Mouse (Mus musculus): Measurements from ENCODE around the gene Hmgn1. TPM values are rescaled to one million over a fixed set of nuclear protein-coding genes. Genes with fewer than 3 reads are reported as not detected.
"Not testable (repeated sequence)": the region's sequence is repeated elsewhere in the genome, so short reads cannot be mapped to it uniquely, and the experiment has no call there.

Hmgn1 gene
- polyA plus RNA-seq, 1 experiment, result 309 TPM

DNA sequence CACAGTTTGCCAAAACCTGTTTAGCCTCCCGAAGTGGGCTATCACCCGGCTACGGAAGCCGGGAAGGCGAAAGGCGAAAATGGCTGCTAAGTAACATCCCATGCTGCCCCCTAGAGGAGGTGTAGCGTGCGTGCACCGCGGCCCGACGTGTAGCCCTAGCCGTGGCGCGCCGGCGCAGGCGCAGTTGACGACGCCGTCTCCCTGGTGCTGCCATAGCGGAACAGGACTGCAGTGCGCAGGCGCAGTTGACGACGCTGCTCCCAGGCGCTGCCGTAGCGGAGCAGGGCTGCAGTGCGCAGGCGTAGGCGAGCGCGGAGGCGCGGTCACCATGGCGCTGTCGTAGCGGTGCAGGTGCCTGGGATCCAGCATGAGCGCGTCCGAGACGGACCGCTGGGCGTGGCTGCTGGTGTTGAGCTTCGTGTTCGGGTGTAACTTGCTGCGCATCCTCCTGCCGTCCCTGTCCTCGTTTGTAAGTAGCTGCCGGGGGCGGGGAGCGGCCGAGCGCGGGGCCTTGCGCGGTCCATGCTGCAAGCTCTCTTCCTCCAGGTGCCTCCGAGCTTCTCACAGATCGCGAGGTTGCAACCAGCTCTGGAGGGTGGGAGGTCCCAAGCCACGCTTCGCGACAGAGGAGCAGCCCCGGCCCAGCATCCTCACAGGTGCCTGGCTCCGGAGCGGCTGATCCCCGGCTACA lies 17.7 kb upstream of the Hmgn1 start, which contains the start of gene Wrb:
Gene Wrb (plus strand): TSS at position 298 of the 691 bp plus-strand sequence.
- peak within 1 kb of the TSS; percentile 38 for H3K9ac ChIP-seq (ENCODE audit: low read depth, poor library complexity, severe bottlenecking)
- no peak within 1 kb of the TSS for H3K27ac ChIP-seq (ENCODE audit: insufficient read depth, low read length)
- H3K4me1 ChIP-seq (ENCODE audit: control insufficient read depth, insufficient read depth, low read length), result no peaks in the 10 kb centered on the region
- no peaks in the 10 kb centered on the region for H3K36me3 ChIP-seq (ENCODE audit: control insufficient read depth, insufficient read depth, low read length, poor library complexity, severe bottlenecking)
- H3K9me3 ChIP-seq (replicated peaks; ENCODE audit: control insufficient read depth, insufficient read depth, low read length, poor library complexity, severe bottlenecking), result no peaks in the 10 kb centered on the region
- TF ChIP-seq POLR2A (IDR thresholded peaks at IDR 0.05; ENCODE audit: insufficient read depth, low read length), result peak; percentile 25
- peak; percentile 88 for TF ChIP-seq CTCF (IDR thresholded peaks at IDR 0.05; ENCODE audit: low read depth, low read length)
- peak; percentile 70; the same call in 1 of the 2 replicates for TF ChIP-seq EP300 (IDR thresholded peaks at IDR 0.05; ENCODE audit: insufficient read depth, low read depth, low read length)
- H3K27me3 ChIP-seq (ENCODE audit: control insufficient read depth, insufficient read depth, low read length, poor library complexity, severe bottlenecking), result no peaks in the 10 kb centered on the region
- peak within 1 kb of the TSS; percentile 81 for H3K4me3 ChIP-seq (ENCODE audit: low read depth, low read length)

DNA sequence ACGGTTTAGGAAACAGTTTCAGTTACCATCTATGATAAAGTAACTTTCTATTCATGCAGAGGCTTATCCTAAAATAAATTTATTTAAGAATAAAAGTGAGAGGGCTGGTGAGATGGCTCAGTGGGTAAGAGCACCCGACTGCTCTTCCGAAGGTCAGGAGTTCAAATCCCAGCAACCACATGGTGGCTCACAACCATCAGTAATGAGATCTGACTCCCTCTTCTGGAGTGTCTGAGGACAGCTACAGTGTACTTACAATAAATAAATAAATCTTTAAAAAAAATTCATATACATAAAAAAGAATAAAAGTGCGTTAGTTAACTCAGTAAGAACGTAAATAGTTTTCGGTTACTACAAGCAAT lies 17.2 kb upstream of the Hmgn1 start:
- not testable (repeated sequence) for H3K36me3 ChIP-seq (ENCODE audit: control insufficient read depth, insufficient read depth, low read length, poor library complexity, severe bottlenecking); H3K9me3 ChIP-seq (replicated peaks; ENCODE audit: control insufficient read depth, insufficient read depth, low read length, poor library complexity, severe bottlenecking); H3K27me3 ChIP-seq (ENCODE audit: control insufficient read depth, insufficient read depth, low read length, poor library complexity, severe bottlenecking); H3K4me1 ChIP-seq (ENCODE audit: control insufficient read depth, insufficient read depth, low read length); H3K27ac ChIP-seq (ENCODE audit: insufficient read depth, low read length); H3K4me3 ChIP-seq (ENCODE audit: low read depth, low read length); H3K9ac ChIP-seq (ENCODE audit: low read depth, poor library complexity, severe bottlenecking)

DNA sequence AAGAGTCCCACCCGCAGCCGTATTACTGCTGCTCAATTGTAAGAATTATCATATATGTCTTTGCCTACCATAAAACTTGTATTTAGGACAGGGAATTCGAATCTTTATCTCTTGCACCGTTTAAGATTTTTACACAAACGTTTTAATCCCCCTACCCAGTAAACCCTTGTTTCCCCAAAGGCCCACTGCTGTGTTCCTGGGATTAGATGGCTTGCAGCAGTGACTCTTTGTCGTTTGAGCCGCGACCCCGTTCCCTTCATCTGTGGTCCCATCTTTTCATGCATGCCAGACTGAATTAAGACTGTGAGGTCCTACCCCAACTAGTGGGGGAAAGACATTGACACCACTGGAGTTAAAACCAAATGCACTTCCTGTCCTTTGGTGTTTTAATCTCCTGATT lies 937 bp upstream of the Hmgn1 start:
- H3K4me1 ChIP-seq (ENCODE audit: control insufficient read depth, insufficient read depth, low read length), result peaks cover 2% of the 10 kb centered on the region
- peak overlapping the region; percentile 59 for H3K9ac ChIP-seq (ENCODE audit: low read depth, poor library complexity, severe bottlenecking)
- no peak overlapping the region for H3K27ac ChIP-seq (ENCODE audit: insufficient read depth, low read length)
- no peaks in the 10 kb centered on the region for H3K27me3 ChIP-seq (ENCODE audit: control insufficient read depth, insufficient read depth, low read length, poor library complexity, severe bottlenecking)
- H3K4me3 ChIP-seq (ENCODE audit: low read depth, low read length), result peak overlapping the region; percentile 77
- H3K9me3 ChIP-seq (replicated peaks; ENCODE audit: control insufficient read depth, insufficient read depth, low read length, poor library complexity, severe bottlenecking), result no peaks in the 10 kb centered on the region
- TF ChIP-seq EP300 (IDR thresholded peaks at IDR 0.05; ENCODE audit: insufficient read depth, low read depth, low read length) (no peak), POLR2A (IDR thresholded peaks at IDR 0.05; ENCODE audit: insufficient read depth, low read length) (no peak), CTCF (IDR thresholded peaks at IDR 0.05; ENCODE audit: low read depth, low read length) (no peak)
- peaks cover 26% of the 10 kb centered on the region for H3K36me3 ChIP-seq (ENCODE audit: control insufficient read depth, insufficient read depth, low read length, poor library complexity, severe bottlenecking)

DNA sequence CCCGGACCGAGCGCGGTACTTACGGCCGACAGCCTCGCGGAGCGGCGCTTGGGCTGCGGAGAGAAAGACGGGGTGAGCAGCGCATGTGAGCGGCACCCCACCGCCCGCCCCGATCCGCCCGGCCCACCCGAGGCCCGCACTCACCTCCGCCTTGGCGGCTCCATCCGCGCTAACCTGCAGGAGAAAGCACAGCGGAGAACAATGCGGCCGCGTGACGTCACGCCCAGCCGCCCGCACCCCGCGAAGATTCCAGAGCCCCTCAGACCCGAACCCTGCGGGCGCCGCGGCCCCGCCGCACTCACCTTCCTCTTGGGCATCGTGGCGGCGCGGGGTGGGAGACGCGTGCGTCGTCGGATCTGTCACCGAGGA lies 257 bp downstream of the Hmgn1 start:
- no peak for TF ChIP-seq POLR2A (IDR thresholded peaks at IDR 0.05; ENCODE audit: insufficient read depth, low read length)
- TF ChIP-seq CTCF (IDR thresholded peaks at IDR 0.05; ENCODE audit: low read depth, low read length), result no peak
- TF ChIP-seq EP300 (IDR thresholded peaks at IDR 0.05; ENCODE audit: insufficient read depth, low read depth, low read length), result no peak
- H3K9me3 ChIP-seq (replicated peaks; ENCODE audit: control insufficient read depth, insufficient read depth, low read length, poor library complexity, severe bottlenecking), result no peaks in the 10 kb centered on the region
- peaks cover 2% of the 10 kb centered on the region for H3K4me1 ChIP-seq (ENCODE audit: control insufficient read depth, insufficient read depth, low read length)
- peaks cover 37% of the 10 kb centered on the region for H3K36me3 ChIP-seq (ENCODE audit: control insufficient read depth, insufficient read depth, low read length, poor library complexity, severe bottlenecking)
- peak overlapping the region; percentile 78 for H3K4me3 ChIP-seq (ENCODE audit: low read depth, low read length)
- peak overlapping the region; percentile 25; the same call in 1 of the 2 replicates for H3K27ac ChIP-seq (ENCODE audit: insufficient read depth, low read length)
- H3K9ac ChIP-seq (ENCODE audit: low read depth, poor library complexity, severe bottlenecking), result peak overlapping the region; percentile 98
- H3K27me3 ChIP-seq (ENCODE audit: control insufficient read depth, insufficient read depth, low read length, poor library complexity, severe bottlenecking), result no peaks in the 10 kb centered on the region

DNA sequence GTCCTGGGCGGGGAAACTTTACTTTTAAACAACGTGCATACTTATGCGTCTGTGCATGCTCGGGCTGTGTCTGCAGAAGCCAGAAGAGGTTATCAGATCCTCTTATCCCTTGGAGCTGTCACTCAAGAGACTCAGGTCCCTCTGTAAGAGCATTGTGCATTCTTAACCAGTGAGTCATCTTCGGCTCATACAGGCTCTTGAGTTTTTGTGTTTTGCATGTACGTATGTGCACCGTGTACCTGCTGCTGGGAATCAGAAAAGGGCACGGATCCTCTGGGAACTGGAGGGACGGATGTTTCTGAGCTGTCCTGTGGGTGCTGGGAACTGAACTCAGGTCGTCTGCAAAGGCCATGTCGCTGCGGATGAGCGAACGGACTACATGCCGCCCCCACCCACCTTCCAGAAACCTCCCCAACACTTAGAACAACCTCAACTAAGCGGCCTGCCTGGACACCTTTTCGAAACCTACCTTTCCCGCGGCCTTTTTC lies 801 bp downstream of the Hmgn1 start:
- H3K36me3 ChIP-seq (ENCODE audit: control insufficient read depth, insufficient read depth, low read length, poor library complexity, severe bottlenecking), result peaks cover 39% of the 10 kb centered on the region
- no peaks in the 10 kb centered on the region for H3K27me3 ChIP-seq (ENCODE audit: control insufficient read depth, insufficient read depth, low read length, poor library complexity, severe bottlenecking)
- peaks cover 2% of the 10 kb centered on the region for H3K4me1 ChIP-seq (ENCODE audit: control insufficient read depth, insufficient read depth, low read length)
- peak overlapping the region; percentile 78 for H3K4me3 ChIP-seq (ENCODE audit: low read depth, low read length)
- no peaks in the 10 kb centered on the region for H3K9me3 ChIP-seq (replicated peaks; ENCODE audit: control insufficient read depth, insufficient read depth, low read length, poor library complexity, severe bottlenecking)
- peak overlapping the region; percentile 98 for H3K9ac ChIP-seq (ENCODE audit: low read depth, poor library complexity, severe bottlenecking)
- H3K27ac ChIP-seq (ENCODE audit: insufficient read depth, low read length), result peak overlapping the region; percentile 25; the same call in 1 of the 2 replicates
- TF ChIP-seq CTCF (IDR thresholded peaks at IDR 0.05; ENCODE audit: low read depth, low read length) (no peak), POLR2A (IDR thresholded peaks at IDR 0.05; ENCODE audit: insufficient read depth, low read length) (no peak), EP300 (IDR thresholded peaks at IDR 0.05; ENCODE audit: insufficient read depth, low read depth, low read length) (no peak)

DNA sequence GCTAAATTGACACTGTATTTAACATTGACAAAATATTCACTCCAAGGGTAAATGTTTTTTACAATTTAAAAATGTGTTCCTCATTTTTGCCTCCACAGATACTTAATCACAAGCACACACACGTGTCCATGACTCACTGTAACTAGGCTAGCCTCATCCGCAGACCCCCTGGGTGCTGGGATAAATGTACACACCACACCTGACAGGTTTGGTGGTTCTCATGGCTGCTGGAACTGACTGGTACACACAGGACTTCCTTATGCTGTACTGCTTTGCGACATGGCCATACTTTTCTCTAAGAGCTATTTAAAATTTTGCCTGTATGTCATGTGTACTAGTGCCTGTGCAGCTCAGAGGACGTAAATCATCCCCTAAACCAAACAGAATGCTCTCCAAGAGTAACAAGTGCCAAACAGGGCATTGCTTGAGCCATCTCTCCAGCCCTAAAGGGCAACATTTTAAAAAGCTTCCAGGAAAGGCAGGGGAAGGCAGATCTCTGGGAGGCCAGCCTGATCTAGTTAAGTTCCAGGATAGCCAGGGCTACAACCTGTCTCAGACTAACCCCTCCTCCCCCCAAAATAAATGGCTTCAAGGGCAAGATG lies 7.4 kb downstream of the Hmgn1 start:
- Histone ChIP-seq H3K36me3 (ENCODE audit: control insufficient read depth, insufficient read depth, low read length, poor library complexity, severe bottlenecking) (peaks cover 31% of the 10 kb centered on the region), H3K27ac (ENCODE audit: insufficient read depth, low read length) (no peak overlapping the region), H3K27me3 (ENCODE audit: control insufficient read depth, insufficient read depth, low read length, poor library complexity, severe bottlenecking) (no peaks in the 10 kb centered on the region), H3K4me1 (ENCODE audit: control insufficient read depth, insufficient read depth, low read length) (no peaks in the 10 kb centered on the region), H3K9ac (ENCODE audit: low read depth, poor library complexity, severe bottlenecking) (no peak overlapping the region), H3K9me3 (replicated peaks; ENCODE audit: control insufficient read depth, insufficient read depth, low read length, poor library complexity, severe bottlenecking) (no peaks in the 10 kb centered on the region), H3K4me3 (ENCODE audit: low read depth, low read length) (no peak overlapping the region)
- TF ChIP-seq POLR2A (IDR thresholded peaks at IDR 0.05; ENCODE audit: insufficient read depth, low read length), result no peak
- no peak for TF ChIP-seq EP300 (IDR thresholded peaks at IDR 0.05; ENCODE audit: insufficient read depth, low read depth, low read length)
- TF ChIP-seq CTCF (IDR thresholded peaks at IDR 0.05; ENCODE audit: low read depth, low read length), result no peak

All from ES-Bruce4 (cell line).